Mouse (Mus musculus): ENCODE data around the gene Coro7. TPM values are rescaled to one million over a fixed set of nuclear protein-coding genes. Genes with fewer than 3 reads are reported as not detected.
"Not testable (repeated sequence)": the region's sequence is repeated elsewhere in the genome, so short reads cannot be mapped to it uniquely, and the experiment has no call there.

Coro7 gene
- polyA plus RNA-seq, 1 experiment: 104 TPM

DNA sequence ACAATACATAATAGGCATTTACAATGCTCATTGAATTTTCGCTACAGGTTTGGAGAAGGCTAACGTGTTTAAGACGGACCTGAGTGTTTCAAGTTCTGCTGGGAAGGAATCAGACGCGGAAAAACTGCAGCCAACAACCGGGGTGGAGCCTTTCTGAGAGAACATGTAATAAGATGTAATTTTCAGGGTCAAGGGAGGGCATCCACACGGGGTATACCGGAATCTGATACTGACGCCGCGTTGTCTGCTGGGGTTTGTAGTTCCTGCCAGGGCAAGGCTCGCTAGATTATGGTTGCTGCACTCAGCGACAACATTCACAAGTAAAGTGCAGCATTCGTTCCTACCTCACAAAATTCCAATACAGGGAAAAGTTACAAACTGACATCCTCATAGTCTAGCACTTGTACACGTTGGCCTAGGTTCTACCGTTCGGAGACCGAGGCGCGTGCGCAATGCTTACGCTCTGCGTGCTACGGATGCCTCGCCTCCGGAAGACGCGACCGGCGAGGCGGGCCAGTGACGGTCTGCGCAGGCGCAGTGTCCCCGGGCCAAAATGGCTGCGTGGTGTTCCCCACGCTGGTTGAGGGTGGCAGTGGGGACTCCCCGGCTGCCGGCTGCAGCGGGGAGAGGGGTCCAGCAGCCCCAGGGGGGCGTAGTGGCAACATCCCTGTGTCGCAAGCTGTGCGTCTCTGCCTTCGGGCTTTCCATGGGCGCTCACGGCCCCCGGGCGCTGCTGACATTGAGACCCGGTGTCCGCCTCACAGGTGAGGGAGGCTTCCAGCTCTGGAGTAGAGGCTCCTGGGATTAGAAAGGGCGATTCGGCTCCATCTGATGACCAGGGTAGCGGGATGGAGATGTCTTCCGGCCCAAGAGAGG lies 4.2 kb upstream of the Coro7 start:
- TF ChIP-seq FLI1 (IDR thresholded peaks at IDR 0.05; ENCODE audit: low read length) (no peak), GATA1 (IDR thresholded peaks at IDR 0.05; ENCODE audit: borderline replicate concordance, low read length) (peak; percentile 74; the same call in 2 of the 3 replicates)
- no peaks in the 10 kb centered on the region for H3K27me3 ChIP-seq (replicated peaks)
- peaks cover 44% of the 10 kb centered on the region for H3K4me1 ChIP-seq
- no peaks in the 10 kb centered on the region for H3K9me3 ChIP-seq
- peaks cover 18% of the 10 kb centered on the region for H3K36me3 ChIP-seq (replicated peaks; ENCODE audit: low read length)
- peak overlapping the region; percentile 95 for H3K4me3 ChIP-seq (replicated peaks)

DNA sequence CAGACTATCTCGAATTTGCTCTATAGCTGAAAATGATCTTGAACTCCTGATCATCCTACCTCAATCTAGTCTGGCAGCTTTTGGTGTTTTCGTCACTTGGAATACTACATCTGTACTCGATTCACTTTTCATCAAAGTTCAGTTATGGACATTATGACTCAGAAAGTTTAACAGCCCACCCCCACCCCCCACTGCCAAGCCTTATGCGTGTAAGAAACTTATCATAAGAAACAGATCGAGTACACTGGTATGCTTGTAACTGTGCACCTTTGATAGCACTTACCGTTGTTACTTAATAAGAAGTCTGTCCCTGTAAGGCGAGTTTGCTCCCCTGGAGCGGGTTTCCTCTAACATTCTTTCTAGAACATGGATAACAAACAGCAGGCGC lies 3.6 kb upstream of the Coro7 start:
- H3K4me1 ChIP-seq: peaks cover 50% of the 10 kb centered on the region
- peaks cover 14% of the 10 kb centered on the region for H3K36me3 ChIP-seq (replicated peaks; ENCODE audit: low read length)
- no peaks in the 10 kb centered on the region for H3K27me3 ChIP-seq (replicated peaks)
- no peak for TF ChIP-seq FLI1 (IDR thresholded peaks at IDR 0.05; ENCODE audit: low read length)
- no peak for TF ChIP-seq GATA1 (IDR thresholded peaks at IDR 0.05; ENCODE audit: borderline replicate concordance, low read length)
- peak overlapping the region; percentile 95 for H3K4me3 ChIP-seq (replicated peaks)
- no peaks in the 10 kb centered on the region for H3K9me3 ChIP-seq

DNA sequence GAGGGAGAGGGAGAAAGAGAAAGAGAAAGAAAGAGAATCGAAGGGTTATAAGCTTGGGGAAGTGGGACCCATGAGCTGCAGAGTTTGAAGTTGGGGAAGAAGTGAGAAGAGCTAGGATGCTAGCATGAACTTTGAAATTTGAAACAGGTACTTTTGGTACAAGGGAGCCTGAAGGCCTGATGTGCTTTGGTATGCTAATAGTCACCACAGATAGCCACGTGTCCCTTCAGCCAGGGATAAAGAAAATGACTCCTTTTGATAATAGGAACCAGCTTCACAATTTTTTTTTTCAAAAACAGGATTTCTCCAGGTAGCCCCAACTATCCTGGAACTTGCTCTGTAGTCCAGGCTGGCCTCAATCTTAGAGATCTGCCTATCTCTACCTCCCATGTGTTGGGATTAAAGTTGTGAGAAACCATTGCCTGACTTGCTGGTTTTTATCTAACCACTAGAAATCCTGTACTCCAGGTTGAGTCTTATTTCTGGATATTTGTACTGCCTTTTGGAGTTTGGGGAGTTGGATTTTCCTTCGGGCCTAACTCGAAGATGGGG lies 3.1 kb upstream of the Coro7 start:
- peaks cover 55% of the 10 kb centered on the region for H3K4me1 ChIP-seq
- H3K9me3 ChIP-seq: no peaks in the 10 kb centered on the region
- no peaks in the 10 kb centered on the region for H3K27me3 ChIP-seq (replicated peaks)
- TF ChIP-seq GATA1 (IDR thresholded peaks at IDR 0.05; ENCODE audit: borderline replicate concordance, low read length) (no peak), FLI1 (IDR thresholded peaks at IDR 0.05; ENCODE audit: low read length) (no peak)
- peaks cover 12% of the 10 kb centered on the region for H3K36me3 ChIP-seq (replicated peaks; ENCODE audit: low read length)
- peak overlapping the region; percentile 95 for H3K4me3 ChIP-seq (replicated peaks)

DNA sequence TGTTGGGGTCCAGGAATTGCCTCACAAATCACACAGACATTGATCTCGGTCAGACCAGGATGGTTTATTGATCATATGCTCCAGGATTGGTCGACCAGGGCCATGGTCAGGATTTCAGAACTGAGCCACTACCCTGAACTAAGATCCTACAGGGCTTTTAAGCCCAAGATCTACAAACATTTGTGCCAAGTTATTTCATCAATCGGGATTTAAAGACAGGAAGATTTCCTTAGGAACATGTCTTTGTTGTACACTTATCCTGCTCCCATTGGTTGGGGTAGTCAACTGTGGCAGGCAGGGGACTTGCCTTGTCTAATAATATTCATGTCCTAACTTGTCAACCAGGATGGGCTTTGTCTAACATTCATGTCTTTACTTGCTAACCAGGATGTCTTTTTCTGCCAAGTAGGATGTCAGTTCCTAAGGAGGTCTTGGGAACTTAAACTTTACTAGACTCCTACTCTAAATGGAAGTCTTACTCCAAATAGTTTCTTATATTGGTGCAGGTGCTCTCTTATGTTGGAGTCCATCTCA lies 1.4 kb upstream of the Coro7 start:
- H3K9me3 ChIP-seq; H3K27me3 ChIP-seq (replicated peaks); H3K4me3 ChIP-seq (replicated peaks): not testable (repeated sequence)
- Histone ChIP-seq H3K36me3 (replicated peaks; ENCODE audit: low read length) (peaks cover 15% of the 10 kb centered on the region), H3K4me1 (peaks cover 62% of the 10 kb centered on the region)

DNA sequence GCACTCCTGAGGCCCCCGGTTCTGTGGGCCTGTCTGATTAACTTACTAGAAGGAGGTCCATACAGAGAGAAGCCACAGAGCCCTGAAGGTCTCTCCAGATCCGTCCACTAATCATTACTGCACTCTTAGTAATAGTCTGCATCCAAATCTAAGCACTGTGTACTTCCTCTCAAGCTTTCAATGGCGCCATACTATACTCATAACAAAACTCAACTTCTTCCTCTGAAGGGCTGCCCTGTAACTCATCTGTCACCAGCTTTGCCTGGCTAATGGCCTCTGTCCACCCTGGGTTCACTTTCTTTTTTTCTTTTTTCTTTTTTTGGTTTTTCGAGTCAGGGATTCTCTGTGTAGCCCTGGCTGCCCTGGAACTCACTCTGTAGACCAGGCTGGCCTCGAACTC lies 1.5 kb downstream of the Coro7 start:
- H3K4me1 ChIP-seq: peaks cover 70% of the 10 kb centered on the region
- no peak for TF ChIP-seq FLI1 (IDR thresholded peaks at IDR 0.05; ENCODE audit: low read length)
- no peak for TF ChIP-seq GATA1 (IDR thresholded peaks at IDR 0.05; ENCODE audit: borderline replicate concordance, low read length)

DNA sequence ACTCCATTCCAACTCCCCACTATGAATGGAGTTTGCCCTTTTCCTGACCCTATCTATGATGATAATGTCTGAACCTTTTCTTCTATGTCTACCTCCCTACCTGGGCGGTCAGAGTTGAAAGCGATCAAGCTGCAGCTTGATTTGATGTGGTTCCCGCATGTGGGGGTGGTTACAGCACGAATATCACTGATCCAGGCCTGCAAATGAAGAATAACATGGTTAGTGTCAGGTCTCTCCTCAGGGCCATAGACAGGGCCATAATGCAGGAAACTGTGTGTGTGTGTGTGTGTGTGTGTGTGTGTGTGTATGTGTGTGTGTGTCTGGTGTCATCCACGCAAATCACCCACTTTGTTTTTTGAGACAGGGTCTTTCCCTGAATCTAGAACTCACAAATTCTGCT lies 2.7 kb downstream of the Coro7 start:
- TF ChIP-seq FLI1 (IDR thresholded peaks at IDR 0.05; ENCODE audit: low read length): no peak
- no peak for TF ChIP-seq GATA1 (IDR thresholded peaks at IDR 0.05; ENCODE audit: borderline replicate concordance, low read length)
- Histone ChIP-seq H3K27me3 (replicated peaks) (peaks cover 5% of the 10 kb centered on the region), H3K36me3 (replicated peaks; ENCODE audit: low read length) (peaks cover 56% of the 10 kb centered on the region), H3K4me1 (peaks cover 59% of the 10 kb centered on the region), H3K4me3 (replicated peaks) (no peak overlapping the region), H3K9me3 (no peaks in the 10 kb centered on the region)

More for the DNA sequence above, 1.5 kb downstream of the Coro7 start:
- H3K4me3 ChIP-seq (replicated peaks): peak overlapping the region; percentile 17
- H3K36me3 ChIP-seq (replicated peaks; ENCODE audit: low read length): peaks cover 44% of the 10 kb centered on the region
- H3K27me3 ChIP-seq (replicated peaks): peaks cover 5% of the 10 kb centered on the region
- H3K9me3 ChIP-seq: no peaks in the 10 kb centered on the region

DNA sequence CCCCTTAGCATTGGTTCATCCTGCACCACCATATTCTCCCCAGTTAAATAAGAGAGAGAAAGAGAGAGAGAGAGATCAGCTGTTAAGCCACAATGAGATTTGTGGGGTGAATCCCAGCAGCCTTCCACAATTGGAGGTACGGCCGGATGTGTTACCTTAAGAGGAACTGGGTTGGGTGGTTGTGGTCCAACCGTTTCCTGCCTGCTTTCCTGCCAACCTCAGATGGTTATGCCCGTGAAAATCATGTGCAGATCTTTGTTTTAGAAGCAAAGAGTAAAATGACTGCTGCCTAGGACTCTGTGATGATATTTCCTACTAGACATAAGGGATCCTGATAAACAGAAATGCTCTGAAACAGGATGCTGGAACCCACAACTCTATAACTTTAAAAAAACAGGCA lies 5.5 kb downstream of the Coro7 start:
- no peaks in the 10 kb centered on the region for H3K9me3 ChIP-seq
- TF ChIP-seq GATA1 (IDR thresholded peaks at IDR 0.05; ENCODE audit: borderline replicate concordance, low read length) (no peak), FLI1 (IDR thresholded peaks at IDR 0.05; ENCODE audit: low read length) (no peak)

DNA sequence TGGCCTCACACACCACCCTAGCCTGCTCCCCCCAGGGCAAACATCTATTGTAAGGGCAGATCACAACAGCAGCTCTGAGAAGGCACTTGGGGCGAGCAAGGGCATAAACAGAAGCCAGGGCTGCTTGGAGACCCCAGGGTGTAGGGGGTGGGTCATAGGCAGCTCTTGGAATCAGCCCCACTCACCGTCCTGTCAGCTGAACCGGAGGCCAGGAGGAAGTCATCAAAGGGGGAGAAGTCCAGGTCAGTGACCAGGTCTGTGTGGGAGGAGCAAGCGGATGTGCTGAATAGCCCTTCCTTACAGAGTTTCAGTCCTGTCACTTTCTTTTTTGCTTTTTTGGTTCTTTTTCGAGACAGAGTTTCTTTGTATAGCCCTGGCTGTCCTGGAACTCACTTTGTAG lies 9.3 kb downstream of the Coro7 start:
- no peak overlapping the region for H3K4me3 ChIP-seq (replicated peaks)
- H3K36me3 ChIP-seq (replicated peaks; ENCODE audit: low read length): peaks cover 92% of the 10 kb centered on the region
- H3K9me3 ChIP-seq: no peaks in the 10 kb centered on the region
- peaks cover 5% of the 10 kb centered on the region for H3K27me3 ChIP-seq (replicated peaks)
- TF ChIP-seq FLI1 (IDR thresholded peaks at IDR 0.05; ENCODE audit: low read length): no peak
- no peak for TF ChIP-seq GATA1 (IDR thresholded peaks at IDR 0.05; ENCODE audit: borderline replicate concordance, low read length)
- peaks cover 21% of the 10 kb centered on the region for H3K4me1 ChIP-seq

More for the DNA sequence above, 5.5 kb downstream of the Coro7 start:
- Histone ChIP-seq H3K4me3 (replicated peaks) (no peak overlapping the region), H3K4me1 (peaks cover 50% of the 10 kb centered on the region), H3K27me3 (replicated peaks) (peaks cover 5% of the 10 kb centered on the region), H3K36me3 (replicated peaks; ENCODE audit: low read length) (peaks cover 76% of the 10 kb centered on the region)

DNA sequence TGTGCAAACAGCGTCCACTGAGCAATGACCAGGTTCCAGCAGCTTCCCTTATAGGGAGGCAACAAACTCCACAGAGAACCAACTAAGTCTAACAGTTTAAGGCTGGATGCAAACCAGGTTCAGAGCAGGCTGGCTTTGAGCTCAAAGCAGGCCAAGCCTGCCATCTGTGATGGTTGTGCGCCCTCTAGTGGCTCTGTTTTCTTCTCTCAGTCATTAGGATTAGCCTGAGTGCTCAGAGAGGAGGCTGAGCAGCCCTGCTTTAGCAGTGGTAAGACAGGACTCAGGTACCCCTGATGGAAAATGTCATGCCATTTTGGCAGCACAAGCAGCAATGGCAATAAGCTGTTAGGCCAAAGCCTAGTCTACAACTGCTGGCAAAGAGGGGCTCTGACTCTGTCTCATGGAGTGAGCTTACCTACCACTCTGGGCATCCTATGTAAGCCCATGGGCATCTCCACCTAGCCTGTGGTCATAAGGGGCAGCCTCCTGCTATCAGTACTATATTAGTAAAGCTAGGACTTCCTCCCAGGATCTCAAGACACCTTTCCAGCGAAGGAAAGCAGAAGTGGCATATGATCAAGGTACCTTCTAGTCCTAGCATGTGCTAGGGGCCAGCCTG lies 12.3 kb downstream of the Coro7 start:
- peaks cover 92% of the 10 kb centered on the region for H3K36me3 ChIP-seq (replicated peaks; ENCODE audit: low read length)
- peaks cover 11% of the 10 kb centered on the region for H3K4me1 ChIP-seq
- H3K9me3 ChIP-seq: no peaks in the 10 kb centered on the region

DNA sequence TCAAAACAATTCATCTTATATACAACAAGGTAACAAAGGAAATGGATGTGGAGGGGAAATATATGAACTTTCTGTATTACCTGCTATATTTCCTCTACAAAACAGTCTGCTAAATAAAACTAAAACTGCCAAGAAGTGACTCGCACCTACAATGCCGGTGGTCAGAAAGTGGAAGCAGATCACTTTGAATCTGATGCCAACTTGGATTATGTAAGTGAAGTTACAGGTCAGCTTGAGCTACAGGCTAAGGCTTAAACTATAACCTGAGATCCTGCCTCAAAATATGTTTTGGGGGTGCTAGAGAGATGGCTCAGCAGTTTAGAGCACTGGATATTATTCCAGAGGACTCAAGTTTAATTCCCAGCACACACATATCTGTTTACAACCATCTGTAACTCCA lies 13.9 kb downstream of the Coro7 start:
- Histone ChIP-seq H3K4me3 (replicated peaks) (no peak overlapping the region), H3K27me3 (replicated peaks) (no peaks in the 10 kb centered on the region), H3K4me1 (peaks cover 11% of the 10 kb centered on the region), H3K36me3 (replicated peaks; ENCODE audit: low read length) (peaks cover 95% of the 10 kb centered on the region), H3K9me3 (no peaks in the 10 kb centered on the region)
- TF ChIP-seq GATA1 (IDR thresholded peaks at IDR 0.05; ENCODE audit: borderline replicate concordance, low read length): no peak
- TF ChIP-seq FLI1 (IDR thresholded peaks at IDR 0.05; ENCODE audit: low read length): no peak

More for the DNA sequence above, 12.3 kb downstream of the Coro7 start:
- no peak for TF ChIP-seq GATA1 (IDR thresholded peaks at IDR 0.05; ENCODE audit: borderline replicate concordance, low read length)
- no peak for TF ChIP-seq FLI1 (IDR thresholded peaks at IDR 0.05; ENCODE audit: low read length)
- Histone ChIP-seq H3K4me3 (replicated peaks) (no peak overlapping the region), H3K27me3 (replicated peaks) (no peaks in the 10 kb centered on the region)
